Mouse (Mus musculus) megakaryocyte, embryonic 14.5 days (primary cell): ENCODE results near the gene Tubg2. TPM values are rescaled to one million over a fixed set of nuclear protein-coding genes. Genes with fewer than 3 reads are reported as not detected.

Experiments
- H3K27me3 ChIP-seq: replicated peaks from 2 replicates; pipeline ENCODE3; 2012; ENCODE audit warnings: inconsistent platforms
- H3K36me3 ChIP-seq: replicated peaks from 2 replicates; pipeline ENCODE3; 2012; ENCODE audit warnings: low read length, inconsistent platforms, mixed read lengths
- H3K4me1 ChIP-seq: 2 replicates; pipeline ENCODE4 v1.6.1; 2012; ENCODE audit warnings: inconsistent platforms
- H3K4me3 ChIP-seq: replicated peaks from 2 replicates; pipeline ENCODE3; 2012; ENCODE audit warnings: moderate library complexity, mild to moderate bottlenecking, inconsistent platforms
- H3K9me3 ChIP-seq: 2 replicates; pipeline ENCODE4 v1.6.1; 2012; ENCODE audit warnings: inconsistent platforms
- FLI1 ChIP-seq: IDR thresholded peaks from 2 replicates; pipeline ENCODE4 v1.6.1; 2012; ENCODE audit warnings: low read length, inconsistent platforms, mixed read lengths
- GATA1 ChIP-seq: IDR thresholded peaks from 3 replicates; pipeline ENCODE4 v1.6.1; 2012; ENCODE audit warnings: mixed read lengths, low read length, inconsistent platforms, borderline replicate concordance
- polyA plus RNA-seq: library from polyadenylated mRNA; stranded (reverse); fragments of >175 nt; gene quantifications from 2 replicates; pipeline ENCODE4 v1.2.3, GENCODE M21; 2012; ENCODE audit warnings: low replicate concordance; ENCODE audit not compliant: insufficient read depth

Tubg2 gene
- polyA plus RNA-seq, 1 experiment: not detected

- Histone ChIP-seq H3K36me3 (peaks cover 51% of the 10 kb centered on the region), H3K4me1 (peaks cover 96% of the 10 kb centered on the region), H3K9me3 (0 out of 2 replicates have a peak, but pooled peaks cover 4% of the 10 kb centered on the region), H3K4me3 (no peak overlapping the region), H3K27me3 (peaks cover 54% of the 10 kb centered on the region)
- TF ChIP-seq GATA1 (no peak), FLI1 (no peak)
These were observed 29.3 kb downstream of the Tubg2 start for GRCm38 (mm10) chr11:101184984-101185383.

- 0 out of 2 replicates have a peak, but pooled peaks cover 4% of the 10 kb centered on the region for H3K9me3 ChIP-seq
- H3K4me3 ChIP-seq: no peak overlapping the region
- H3K27me3 ChIP-seq: peaks cover 52% of the 10 kb centered on the region
- peaks cover 51% of the 10 kb centered on the region for H3K36me3 ChIP-seq
- peaks cover 96% of the 10 kb centered on the region for H3K4me1 ChIP-seq
- TF ChIP-seq GATA1: no peak
- TF ChIP-seq FLI1: no peak
These were observed 29.7 kb downstream of the Tubg2 start for GRCm38 (mm10) chr11:101185441-101185840.

GRCm38 (mm10) chr11:101186526-101187247 is 31.0 kb downstream of the Tubg2 start:
- TF ChIP-seq FLI1: no peak
- no peak for TF ChIP-seq GATA1
- peaks cover 62% of the 10 kb centered on the region for H3K36me3 ChIP-seq
- H3K4me1 ChIP-seq: peaks cover 96% of the 10 kb centered on the region
- peaks cover 44% of the 10 kb centered on the region for H3K27me3 ChIP-seq
- 0 out of 2 replicates have a peak, but pooled peaks cover 4% of the 10 kb centered on the region for H3K9me3 ChIP-seq
- no peak overlapping the region for H3K4me3 ChIP-seq

GRCm38 (mm10) chr11:101187541-101187940 is 31.8 kb downstream of the Tubg2 start:
- 0 out of 2 replicates have a peak, but pooled peaks cover 4% of the 10 kb centered on the region for H3K9me3 ChIP-seq
- peaks cover 68% of the 10 kb centered on the region for H3K36me3 ChIP-seq
- no peak overlapping the region for H3K4me3 ChIP-seq
- peaks cover 36% of the 10 kb centered on the region for H3K27me3 ChIP-seq
- H3K4me1 ChIP-seq: peaks cover 98% of the 10 kb centered on the region
- TF ChIP-seq GATA1: no peak
- TF ChIP-seq FLI1: no peak

- peaks cover 30% of the 10 kb centered on the region for H3K27me3 ChIP-seq
These were observed 32.6 kb downstream of the Tubg2 start for GRCm38 (mm10) chr11:101188166-101188805.

GRCm38 (mm10) chr11:101189495-101190180 is 33.9 kb downstream of the Tubg2 start:
- H3K4me3 ChIP-seq: peak overlapping the region; percentile 83

More at GRCm38 (mm10) chr11:101188166-101188805, 32.6 kb downstream of the Tubg2 start:
- peaks cover 70% of the 10 kb centered on the region for H3K36me3 ChIP-seq
- H3K4me1 ChIP-seq: peaks cover 97% of the 10 kb centered on the region
- 0 out of 2 replicates have a peak, but pooled peaks cover 4% of the 10 kb centered on the region for H3K9me3 ChIP-seq
- TF ChIP-seq GATA1: no peak
- no peak for TF ChIP-seq FLI1
- H3K4me3 ChIP-seq: no peak overlapping the region

GRCm38 (mm10) chr11:101190181-101190912 is 34.6 kb downstream of the Tubg2 start:
- H3K36me3 ChIP-seq: peaks cover 84% of the 10 kb centered on the region
- H3K4me1 ChIP-seq: peaks cover 95% of the 10 kb centered on the region
- no peak for TF ChIP-seq GATA1
- TF ChIP-seq FLI1: no peak
- H3K9me3 ChIP-seq: 0 out of 2 replicates have a peak, but pooled peaks cover 4% of the 10 kb centered on the region
- H3K4me3 ChIP-seq: peak overlapping the region; percentile 83
- peaks cover 11% of the 10 kb centered on the region for H3K27me3 ChIP-seq

More at GRCm38 (mm10) chr11:101189495-101190180, 33.9 kb downstream of the Tubg2 start:
- Histone ChIP-seq H3K36me3 (peaks cover 81% of the 10 kb centered on the region), H3K27me3 (peaks cover 17% of the 10 kb centered on the region), H3K9me3 (0 out of 2 replicates have a peak, but pooled peaks cover 4% of the 10 kb centered on the region), H3K4me1 (peaks cover 95% of the 10 kb centered on the region)
- TF ChIP-seq FLI1 (no peak), GATA1 (peak; percentile 83; the same call in 2 of the 3 replicates)

GRCm38 (mm10) chr11:101190913-101191907 is 35.5 kb downstream of the Tubg2 start:
- Histone ChIP-seq H3K36me3 (peaks cover 85% of the 10 kb centered on the region), H3K4me1 (peaks cover 91% of the 10 kb centered on the region)

More at GRCm38 (mm10) chr11:101190913-101191907, 35.5 kb downstream of the Tubg2 start:
- Histone ChIP-seq H3K27me3 (peaks cover 11% of the 10 kb centered on the region), H3K4me3 (peak overlapping the region; percentile 44), H3K9me3 (0 out of 2 replicates have a peak, but pooled peaks cover 4% of the 10 kb centered on the region)
- TF ChIP-seq GATA1: no peak
- no peak for TF ChIP-seq FLI1
